Mouse (Mus musculus): ENCODE results near the gene Exoc7.

The Exoc7 gene

DNA sequence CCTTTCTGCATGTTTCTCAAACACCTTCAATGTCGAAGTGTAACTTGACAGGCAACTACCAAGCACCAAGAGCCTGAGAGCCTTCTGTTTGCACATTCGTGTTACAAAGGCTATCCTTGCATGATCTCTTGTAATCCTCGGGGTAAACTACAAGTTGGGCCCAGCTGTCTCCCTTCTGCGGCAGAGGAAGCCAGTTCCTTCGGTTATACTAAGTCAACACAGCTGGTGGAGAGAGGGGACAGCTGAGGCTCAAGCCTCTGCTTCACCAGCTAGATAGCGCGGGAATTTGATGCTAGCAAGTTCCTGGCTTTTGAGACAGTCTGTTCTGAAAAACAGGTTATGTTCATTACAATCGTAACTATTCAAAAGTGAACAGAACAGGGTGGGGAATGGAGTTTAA, 5.3 kb upstream of the Exoc7 start:
- no peak for DNase-seq (ENCODE audit: low spot score)

DNA sequence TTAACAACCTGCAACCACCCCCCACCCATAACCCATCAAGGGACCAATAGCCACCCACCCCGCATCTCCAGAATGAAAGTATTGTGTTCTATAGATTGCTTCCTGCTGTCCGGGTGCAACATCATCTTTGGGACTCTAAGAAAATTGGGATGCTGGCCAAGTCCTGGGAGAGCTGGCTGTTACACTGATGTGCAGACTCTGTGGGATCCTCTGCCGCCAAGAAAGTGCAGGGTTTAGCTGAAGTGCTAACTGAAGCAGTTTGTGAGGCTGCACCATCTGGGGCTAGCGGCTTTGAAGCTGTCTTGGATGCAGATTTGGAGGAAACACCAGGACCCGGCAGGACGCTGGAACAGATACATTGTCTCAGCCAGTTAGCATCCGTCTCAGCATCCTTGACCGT, 4.1 kb upstream of the Exoc7 start:
- no peak for DNase-seq (ENCODE audit: low spot score)

DNA sequence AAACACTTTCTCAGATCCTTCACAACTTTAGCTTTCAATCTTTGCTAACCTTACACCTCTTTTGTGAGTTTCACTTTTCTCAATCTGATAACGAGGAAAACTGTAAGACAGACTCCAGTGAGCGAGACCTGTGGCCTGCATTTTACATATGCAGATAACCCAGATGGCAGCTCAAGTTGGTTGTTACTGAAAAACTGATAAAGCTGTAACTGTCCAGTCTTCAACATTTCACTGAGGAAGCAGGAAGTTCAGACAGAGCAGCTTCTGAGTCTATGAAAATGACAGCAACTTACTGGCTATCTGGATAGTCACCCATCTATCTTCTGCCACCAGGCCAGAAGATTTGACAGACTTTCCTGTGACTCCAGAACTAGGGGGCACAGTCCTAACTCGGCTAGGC, 2.6 kb upstream of the Exoc7 start:
- no peak for DNase-seq (ENCODE audit: low spot score)

DNA sequence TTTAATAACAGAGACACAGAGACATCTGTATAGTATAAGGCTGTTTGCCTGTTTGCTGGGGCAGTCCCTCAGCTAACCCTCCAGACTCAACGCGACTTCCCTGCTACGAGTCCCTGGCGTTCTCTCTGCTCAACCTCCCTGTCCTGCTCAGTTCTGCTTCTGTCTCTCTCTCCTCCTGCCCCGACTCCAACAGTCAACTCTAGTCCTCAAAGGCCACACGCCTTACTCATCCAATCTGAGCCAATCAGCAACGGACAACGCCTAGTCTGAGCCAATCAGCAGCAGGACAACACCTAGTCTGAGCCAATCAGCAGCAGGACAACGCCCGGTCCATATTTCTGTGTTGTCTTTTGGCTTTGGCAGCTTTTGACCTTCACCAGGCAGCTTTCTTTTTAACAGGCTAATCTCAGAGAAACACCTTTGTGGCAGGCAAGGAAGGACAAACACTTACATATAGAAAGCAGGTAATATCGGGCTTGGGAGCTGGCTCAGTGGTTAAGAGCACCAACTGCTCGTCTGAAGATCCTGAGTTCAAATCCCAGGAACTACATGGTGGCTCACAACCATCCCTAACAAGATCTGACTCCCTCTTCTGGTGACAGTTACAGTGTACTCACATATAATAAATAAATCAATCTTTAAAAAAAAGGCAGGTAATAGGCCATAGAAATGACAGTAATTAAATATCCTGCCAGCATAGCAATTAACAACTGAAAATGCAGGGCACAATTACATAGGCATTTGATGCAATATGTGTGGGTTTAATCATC, 914 bp upstream of the Exoc7 start:
- DNase-seq (ENCODE audit: low spot score): peak; percentile 44

DNA sequence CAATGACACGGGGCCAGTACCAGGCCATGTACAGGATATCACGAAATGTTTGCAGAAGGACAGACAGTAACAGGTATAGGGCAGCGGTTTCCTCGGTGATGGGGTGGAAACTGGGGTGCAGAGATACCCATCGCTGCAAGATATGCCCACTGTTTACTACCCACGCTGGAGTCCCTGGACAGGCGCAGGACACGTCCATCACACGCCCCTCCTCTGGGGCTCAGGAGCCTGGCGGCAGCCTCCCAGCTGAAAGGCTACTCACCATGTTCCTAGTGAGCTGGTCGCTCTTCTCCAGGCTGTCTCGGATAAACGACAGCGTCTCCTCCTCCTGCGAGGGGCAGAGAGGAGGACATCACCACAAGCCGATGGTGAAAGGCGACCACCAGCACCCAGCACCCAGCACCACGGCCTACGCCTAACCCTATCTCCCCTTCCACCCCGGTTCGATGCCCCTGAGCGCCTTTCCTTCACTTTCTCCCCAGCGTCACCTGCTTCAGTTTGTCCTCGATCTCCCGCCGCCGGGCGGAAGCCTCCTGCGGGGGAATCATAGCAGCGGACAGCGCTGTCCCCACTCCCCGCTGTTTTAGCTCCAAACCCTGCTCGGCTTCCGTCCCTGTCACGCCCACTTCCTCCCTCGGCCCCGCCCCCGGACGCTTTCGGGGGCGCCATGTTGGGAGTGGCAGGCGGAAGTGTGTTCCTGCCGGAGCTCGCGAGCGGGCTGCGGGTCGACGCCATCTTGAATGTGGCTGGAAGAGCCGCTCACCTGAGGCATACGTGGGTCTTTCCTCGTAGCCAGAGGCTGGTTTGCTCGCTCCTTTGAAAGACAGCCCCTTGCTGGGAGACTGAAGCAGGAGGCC, 679 bp downstream of the Exoc7 start:
- DNase-seq (ENCODE audit: low spot score): peak; percentile 92

DNA sequence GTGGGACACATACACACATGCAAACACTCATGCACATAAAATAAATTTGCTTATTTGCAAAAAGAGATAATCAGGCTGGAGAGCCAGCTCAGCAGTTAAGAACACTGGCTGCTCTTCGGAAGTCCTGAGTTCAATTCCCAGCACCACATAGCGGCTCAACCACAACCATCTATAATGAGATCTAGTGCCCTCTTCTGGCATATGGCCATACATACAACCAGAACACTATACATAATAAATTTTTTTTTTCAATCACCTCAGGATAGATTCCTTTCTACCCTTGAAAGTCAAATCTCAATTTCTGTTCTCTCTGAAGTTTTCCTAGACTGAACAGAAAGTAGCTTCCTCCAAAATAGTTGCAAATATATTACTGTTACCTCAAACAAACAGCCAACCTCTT, 1.6 kb downstream of the Exoc7 start:
- DNase-seq (ENCODE audit: low spot score): no peak

DNA sequence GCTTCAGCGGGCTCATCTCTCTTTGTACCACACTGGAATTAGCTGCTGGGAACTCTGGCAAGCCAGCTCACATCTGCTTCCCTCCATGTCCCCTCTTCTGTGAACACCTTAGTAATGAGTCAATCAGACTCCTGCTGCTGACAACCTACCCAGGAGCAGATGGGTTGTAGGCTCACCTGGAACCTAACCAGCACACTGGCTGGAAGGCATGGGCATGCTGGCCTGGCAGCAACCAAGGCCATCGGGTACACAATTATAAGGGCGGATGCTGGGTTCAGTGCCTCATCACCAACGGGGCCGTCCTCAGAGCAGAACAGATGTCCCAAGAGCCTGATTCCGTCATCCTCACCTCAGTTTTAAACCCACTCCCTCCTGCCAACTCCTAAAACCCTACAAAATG, 8.4 kb downstream of the Exoc7 start:
- no peak for DNase-seq (ENCODE audit: low spot score)

DNA sequence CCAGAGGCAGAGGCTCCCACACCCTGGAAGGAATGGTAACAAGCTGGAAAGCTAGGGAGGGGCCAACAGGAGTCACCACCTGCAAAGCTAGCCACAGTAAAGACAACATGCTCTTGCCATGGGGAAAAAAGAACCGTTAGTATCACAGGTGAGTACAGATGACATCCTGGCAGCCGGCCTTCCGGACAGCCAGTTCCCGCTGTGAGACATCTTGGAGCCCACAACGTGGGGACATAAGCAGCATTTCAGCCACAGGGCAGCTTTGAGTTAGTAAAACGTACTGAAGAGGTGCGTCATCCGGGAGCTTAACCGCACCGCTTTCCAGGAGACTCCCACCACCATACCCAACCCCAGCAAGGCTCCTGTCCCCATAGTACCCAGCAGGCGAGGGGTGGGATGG, 8.8 kb downstream of the Exoc7 start:
- no peak for DNase-seq (ENCODE audit: low spot score)

DNA sequence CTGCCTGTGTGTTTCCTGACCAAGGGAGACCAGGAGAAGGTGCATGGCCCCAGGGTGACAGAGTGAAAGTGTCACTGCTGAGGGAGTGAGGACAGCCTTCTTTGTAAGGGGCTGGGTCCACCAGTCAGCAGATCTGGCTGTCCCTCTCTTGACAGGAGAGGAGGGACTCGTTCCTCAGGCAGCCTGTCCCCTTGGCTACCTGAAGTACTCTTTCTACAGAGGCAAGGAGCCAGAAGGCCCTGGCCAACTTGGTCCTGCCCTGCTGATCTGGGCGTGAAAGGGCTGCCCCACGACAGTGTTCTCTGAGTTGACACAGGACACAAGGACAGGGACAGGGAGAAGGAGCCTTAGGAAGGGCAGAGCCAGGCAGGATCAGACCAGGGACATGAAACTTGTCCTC, 10.0 kb downstream of the Exoc7 start:
- DNase-seq (ENCODE audit: low spot score): no peak

DNA sequence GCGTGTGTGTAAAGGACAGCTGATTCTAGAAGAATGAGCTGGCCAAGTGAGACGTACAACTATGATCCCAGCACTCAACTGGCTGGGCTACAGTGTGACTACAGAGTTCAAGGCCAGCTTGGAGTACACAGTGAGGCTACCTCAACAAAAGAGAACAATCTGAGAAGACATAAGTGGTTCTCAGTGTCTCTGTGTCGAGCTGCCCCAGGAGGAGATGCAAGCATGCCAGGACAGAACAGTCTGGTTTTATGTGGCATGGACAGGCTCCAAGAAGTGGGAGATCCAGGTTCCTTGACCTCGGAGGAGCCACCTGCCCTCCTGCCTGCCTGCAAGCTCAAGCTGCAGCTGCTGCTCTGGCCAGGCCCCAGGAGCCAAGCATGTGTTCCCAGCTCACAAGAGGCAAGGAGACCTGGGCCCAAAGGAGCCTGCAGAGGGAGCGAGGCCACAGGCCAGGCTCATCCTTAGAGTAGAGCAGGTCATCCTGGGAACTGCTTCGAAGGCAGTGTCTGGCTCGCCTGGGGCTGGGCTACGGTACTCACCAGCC, 10.8 kb downstream of the Exoc7 start:
- DNase-seq (ENCODE audit: low spot score): no peak

DNA sequence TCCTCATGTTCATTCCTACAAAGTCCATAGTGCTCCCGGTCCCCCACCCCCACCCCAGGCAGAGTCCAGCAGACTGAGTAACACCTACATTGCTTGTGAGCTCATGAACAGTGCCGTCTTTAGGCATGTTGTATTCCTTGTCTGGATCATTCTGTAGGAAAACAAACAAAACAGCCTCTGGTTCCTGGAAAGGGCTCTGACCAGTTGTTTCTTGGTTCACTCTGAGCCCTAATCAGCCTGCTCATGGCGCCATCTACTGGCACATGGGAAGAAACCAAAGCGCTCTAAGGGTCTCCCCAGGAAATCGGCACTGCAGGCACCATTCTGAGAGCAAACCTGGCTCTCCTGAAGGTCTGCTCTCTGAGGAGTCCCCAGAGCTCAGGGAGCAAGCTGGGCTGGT, 12.7 kb downstream of the Exoc7 start:
- peak; percentile 68 for DNase-seq (ENCODE audit: low spot score)

DNA sequence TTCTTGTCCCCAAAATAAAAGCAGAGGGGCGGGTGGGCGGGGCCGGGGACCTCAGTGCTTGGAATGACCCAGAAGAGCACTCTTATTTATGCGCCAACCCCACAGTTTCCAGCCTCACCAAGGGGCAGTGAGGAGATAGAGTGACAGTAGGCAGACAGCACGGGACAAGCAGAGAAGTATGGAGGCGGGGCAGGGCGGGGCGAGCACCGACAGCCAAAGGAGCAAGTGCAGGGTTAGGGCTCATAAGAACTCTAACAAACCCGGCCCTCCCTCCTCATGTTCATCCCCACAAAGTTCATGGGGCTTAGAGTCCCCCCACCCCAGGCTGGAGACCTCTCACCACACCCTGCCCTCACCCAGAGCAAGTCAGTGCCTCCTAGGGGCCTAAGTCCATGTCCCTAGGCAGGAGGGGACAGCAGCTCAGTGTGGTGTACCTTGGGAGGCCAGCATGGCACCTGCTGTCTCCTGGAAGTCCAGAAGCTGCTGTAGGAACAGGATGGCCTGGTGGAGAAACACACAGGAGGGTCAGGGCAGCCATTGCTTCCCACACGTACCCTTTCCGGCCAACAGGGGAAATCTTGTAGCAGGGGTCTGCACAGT, 13.4 kb downstream of the Exoc7 start:
- no peak for DNase-seq (ENCODE audit: low spot score)

DNA sequence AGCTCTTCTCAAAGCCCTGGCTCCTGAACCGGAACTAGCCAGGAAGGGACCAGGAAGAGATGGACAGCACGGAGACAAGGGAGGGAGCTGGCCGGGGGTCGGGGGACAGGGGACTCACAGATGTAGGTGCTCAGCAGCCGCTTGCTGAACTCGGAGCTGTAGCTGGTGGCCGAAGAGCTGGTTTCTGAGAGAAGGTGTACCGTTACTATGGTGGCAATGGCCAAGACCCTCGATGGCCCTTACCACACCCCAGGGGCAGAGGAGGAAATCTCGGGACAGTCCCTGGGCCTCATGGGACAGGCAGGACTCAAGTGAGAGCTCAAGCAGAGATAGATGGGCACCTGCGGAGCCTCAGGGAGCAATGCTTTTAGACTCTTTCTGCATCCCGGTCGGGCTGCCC, 14.6 kb downstream of the Exoc7 start:
- DNase-seq (ENCODE audit: low spot score): no peak

DNA sequence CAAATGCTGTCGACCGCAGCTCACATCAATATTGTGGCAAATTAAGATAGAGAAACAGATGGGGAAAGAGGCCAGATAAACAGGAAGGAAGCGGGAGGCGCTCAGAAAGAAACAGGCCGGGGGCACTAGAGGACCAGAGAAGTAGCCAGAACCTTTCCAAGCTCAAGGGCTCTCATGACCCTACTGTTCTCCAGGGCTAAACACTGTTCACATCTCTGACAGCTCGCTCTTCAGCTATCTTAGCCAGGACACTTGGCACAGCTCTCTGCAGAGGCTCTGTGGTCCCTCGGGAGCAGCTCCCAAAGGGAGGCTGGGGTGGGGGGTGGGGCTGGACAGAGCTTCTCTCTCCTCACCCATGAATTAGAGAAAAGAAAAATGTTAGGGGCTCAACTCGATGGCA, 16.5 kb downstream of the Exoc7 start:
- DNase-seq (ENCODE audit: low spot score): no peak

DNA sequence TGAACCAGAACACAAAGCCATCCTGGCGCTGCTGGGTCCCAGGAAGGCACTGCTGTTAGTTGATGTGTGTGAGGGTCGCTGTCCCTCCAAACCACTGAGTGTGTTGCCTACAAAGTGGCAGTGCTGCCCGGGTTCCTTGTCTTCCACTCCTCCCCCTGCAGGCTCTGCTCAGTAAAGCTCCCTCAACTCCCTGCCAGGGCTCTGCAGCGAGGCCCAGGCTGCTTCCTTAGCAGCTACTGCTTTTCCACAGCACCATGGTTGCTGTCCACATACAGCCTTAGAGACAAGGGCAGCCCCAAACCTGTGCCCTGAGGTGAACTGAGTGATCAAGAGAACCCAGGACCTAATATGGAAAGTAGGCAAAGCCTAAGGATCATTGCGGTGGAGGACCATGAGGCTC, 19.7 kb downstream of the Exoc7 start:
- no peak for DNase-seq (ENCODE audit: low spot score)

DNA sequence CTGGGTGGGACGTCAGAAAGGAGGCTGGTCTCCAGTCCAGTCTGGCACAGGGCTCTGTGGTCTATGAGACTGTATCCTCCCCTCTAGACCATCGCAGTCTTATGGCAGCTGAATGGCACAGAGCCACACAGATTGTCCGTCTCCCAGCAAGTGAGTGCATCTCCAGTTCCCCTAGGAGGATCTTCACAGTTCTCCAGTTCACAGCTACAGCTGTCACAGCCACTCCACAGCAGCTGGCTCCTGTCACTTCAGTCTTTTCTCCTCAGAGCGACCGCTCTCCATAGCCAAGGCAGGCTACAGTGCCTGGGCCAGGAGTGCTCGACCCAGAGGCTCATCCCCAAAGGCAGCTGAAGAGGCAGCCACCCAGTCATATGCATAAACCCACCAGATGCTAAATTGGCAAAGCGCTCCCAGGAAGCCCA, 21.3 kb downstream of the Exoc7 start:
- no peak for DNase-seq (ENCODE audit: low spot score)

DNA sequence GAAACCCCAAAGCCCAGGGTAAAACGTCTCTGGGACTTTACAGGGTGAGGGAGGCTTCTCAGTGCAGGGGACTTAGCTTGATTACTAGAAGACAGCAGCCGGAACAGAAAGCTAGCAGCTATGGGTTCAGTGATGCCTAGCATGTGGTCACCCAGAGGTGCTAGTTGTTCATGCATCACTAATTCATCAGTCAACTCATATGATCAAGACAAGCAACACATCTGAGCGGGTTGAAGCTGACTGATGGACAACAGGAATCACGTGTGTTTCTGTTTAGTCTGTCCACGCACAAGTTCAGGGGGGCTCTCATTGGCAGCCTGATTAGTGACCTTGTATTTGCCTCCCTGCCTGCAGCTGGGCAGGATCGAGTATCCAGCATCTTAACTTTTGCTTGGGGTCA, 23.1 kb downstream of the Exoc7 start:
- DNase-seq (ENCODE audit: low spot score): no peak

DNA sequence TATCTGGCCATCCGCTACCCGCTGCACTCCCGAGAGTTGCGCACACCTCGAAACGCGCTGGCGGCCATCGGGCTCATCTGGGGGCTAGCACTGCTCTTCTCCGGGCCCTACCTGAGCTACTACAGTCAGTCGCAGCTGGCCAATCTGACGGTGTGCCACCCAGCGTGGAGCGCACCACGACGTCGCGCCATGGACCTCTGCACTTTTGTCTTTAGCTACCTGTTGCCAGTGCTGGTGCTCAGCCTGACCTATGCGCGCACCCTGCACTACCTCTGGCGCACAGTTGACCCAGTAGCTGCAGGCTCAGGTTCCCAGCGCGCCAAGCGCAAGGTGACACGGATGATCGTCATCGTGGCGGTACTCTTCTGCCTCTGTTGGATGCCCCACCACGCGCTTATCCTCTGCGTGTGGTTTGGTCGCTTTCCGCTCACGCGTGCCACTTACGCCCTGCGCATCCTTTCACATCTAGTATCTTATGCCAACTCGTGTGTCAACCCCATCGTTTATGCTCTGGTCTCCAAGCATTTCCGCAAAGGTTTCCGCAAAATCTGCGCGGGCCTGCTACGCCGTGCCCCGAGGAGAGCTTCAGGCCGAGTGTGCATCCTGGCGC, 24.0 kb downstream of the Exoc7 start:
- no peak for DNase-seq (ENCODE audit: low spot score)

DNA sequence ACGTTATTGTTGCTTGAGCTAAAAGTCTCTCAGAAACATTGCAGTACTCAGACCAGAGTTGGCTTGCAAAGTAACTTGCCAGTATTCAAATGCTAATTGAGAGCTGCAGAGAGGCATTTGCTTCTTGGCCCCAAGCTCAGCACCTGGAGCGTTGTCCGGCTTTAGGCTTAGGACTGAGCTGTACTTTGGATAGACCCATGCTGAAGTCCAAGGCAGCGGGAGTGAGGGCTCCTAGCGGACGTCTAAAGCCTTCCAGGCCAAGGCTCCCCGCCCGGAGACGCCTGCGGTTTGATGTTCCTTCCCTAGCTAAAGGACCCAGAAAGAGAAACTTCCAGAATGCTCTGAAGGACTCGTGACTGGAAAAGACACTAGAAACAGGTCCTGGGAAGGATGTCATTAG, 24.9 kb downstream of the Exoc7 start:
- DNase-seq (ENCODE audit: low spot score): no peak

DNA sequence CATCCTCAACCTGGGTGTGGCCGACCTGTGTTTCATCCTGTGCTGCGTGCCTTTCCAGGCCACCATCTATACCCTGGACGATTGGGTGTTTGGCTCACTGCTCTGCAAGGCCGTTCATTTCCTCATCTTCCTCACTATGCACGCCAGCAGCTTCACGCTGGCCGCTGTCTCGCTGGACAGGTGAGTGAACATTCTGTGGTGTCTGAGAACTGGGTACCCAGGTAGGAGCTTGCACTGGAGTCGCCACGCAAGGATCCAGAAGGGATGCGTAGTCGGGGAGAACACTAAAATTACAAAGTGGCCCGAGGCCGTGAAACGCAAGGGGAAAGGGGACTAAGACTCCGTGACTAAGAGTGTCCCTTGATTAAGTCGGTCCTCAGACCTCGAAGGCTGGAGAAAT, 25.4 kb downstream of the Exoc7 start:
- DNase-seq (ENCODE audit: low spot score): no peak

DNA sequence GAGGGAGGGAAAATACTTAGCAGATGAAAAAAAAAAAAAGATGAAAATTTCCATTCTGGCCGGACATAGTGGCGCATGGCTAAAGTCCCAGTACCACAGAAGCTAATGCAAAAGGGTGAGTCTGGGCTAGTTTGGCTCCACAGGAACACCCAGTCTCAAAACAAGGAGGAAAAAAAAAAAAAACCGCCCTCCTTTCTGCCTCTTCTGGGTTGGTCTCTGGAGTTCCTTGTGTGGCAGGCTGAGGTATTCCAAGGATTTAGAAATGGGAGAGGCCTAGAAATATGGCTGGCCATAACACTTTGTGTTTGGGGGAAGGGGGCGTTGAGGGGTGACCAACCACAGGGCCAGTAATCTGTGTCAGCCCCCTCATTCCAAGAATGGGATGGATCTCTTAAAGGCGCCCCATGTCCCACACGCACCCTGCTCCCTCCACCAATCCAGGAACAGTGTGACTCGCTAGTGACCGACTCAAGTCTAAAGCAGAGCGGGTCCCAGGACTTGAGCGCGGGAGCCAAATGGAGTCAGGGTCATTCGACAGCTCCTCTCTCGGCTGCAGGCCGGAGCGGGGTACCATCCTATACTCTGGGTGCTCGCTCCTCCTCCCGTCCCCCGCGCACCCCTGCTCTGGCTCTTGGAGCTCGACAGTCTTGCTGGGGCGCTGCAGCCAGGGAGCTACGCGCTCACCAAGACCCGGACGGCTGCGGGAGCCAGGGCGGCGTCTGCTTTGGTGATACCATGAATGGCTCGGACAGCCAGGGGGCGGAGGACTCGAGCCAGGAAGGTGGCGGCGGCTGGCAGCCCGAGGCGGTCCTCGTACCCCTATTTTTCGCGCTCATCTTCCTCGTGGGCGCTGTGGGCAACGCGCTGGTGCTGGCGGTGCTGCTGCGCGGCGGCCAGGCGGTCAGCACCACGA, 26.0 kb downstream of the Exoc7 start, which contains the start of gene Galr2:
TSS of gene Galr2 (plus strand) at position 189 of the 913 bp plus-strand sequence.
- DNase-seq (ENCODE audit: low spot score): no peak

Data from c-Kit-positive CD71-positive TER-119-positive erythroid progenitor cells, embryonic 14.5 days (primary cell).